Mouse (Mus musculus) left cerebral cortex, postnatal 25 days (tissue): ENCODE measurements around the gene Asprv1. TPM values are rescaled to one million over a fixed set of nuclear protein-coding genes. Genes with fewer than 3 reads are reported as not detected.

Experiments used
- DNase-seq, 2 experiments: peaks; one replicate each; pipeline ENCODE4 v3.0.0; 2022; ENCODE audit warnings: low spot score in 2 of 2, mixed read lengths in 1 of 2
- intact Hi-C: fragments of 180-260 bp; cut with DNase I; formaldehyde crosslinking; loops from one replicate; pipeline ENCODE4 v1.15.1; 2025
- total RNA-seq, 2 experiments: library from RNA; stranded (reverse); gene quantifications; 2 replicates each; pipeline ENCODE4 v1.2.3; 2021

The Asprv1 gene
- total RNA-seq, 2 experiments from 2014 or later, result 1.1 to 2.3 TPM

DNA sequence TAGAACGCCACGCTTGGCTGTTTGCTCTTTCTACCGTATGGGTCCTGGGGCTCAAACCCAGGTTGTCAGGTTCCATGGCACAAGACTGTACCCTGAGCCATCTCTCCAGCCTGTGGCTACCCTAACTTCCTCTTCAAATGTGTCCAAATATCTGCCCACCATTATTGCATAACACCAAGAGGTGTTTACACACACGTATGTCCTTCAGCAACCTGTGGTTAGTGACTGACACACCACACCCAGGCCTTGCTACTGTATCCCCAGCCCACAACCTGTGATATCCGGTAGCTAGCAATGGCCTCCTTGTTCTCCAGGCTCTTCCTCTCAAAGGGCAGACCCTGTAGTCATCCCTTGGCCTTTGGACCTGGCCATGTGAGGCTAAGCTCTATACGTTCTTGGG, 18.7 kb upstream of the Asprv1 start:
- DNase-seq, result no peak
- intact Hi-C loops, result no loop called here

DNA sequence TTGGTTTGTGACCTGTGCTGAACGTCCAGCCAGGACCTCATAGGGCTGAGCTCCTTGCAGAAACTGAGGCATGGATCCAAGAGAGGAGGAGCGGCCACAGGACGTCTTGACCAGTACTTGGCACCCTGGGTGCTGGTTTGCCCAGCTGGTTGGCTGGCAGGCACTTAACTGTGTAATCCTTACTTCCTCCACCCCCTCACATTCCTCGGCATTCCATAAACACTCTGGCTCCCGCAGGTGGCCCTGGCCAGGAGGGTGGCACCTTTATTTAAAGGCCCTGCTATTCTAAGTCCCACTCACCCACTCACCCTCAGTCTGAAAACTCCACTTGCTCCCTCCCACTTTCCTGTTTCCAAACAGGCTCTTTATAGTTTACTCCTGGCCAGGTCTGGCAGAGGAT, 17.2 kb upstream of the Asprv1 start:
- DNase-seq, result peak in 1 of 2 experiments; percentile 45
- intact Hi-C loops, result no loop called here

DNA sequence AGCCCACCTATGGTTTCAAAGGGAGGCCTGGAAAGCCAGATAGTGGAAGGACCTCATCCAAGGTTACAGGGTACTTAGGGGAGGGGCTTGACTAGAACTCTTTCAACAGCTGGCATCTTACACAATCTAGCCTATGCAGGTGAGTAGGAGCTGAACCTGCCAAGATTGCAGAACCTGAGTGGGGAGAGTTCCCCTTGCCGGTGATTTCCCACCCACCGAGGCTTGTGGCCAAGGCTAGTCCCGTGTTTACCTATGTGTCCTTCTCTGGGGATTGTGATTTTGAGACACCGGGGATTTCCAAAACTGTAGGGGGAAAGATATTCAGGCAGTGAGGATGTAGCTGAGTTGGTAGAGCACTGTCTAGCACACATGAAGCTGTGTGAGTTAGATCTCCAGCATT, 12.7 kb upstream of the Asprv1 start:
- intact Hi-C loops, result no loop called here
- no peak for DNase-seq

DNA sequence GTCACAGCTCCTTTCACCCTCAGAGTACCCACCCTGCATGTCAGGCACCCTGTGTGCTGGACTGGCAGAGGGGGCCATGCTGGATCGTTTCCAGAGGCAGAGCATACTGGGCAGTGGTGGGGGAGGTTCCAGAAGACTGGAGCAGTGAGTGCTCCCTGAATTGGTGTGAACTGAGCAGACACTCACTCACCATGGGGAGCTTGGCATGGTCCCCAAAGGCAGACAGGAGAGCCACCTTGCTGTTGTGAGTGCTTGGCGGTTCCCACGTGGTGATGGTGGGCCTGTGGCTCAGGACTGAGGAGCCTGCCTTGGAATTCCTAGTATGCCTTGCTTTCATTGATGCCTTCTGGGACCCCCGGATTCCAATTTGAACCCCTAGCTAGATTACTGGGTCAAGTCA, 4.8 kb upstream of the Asprv1 start:
- DNase-seq, result no peak
- intact Hi-C loops, result no loop called here

DNA sequence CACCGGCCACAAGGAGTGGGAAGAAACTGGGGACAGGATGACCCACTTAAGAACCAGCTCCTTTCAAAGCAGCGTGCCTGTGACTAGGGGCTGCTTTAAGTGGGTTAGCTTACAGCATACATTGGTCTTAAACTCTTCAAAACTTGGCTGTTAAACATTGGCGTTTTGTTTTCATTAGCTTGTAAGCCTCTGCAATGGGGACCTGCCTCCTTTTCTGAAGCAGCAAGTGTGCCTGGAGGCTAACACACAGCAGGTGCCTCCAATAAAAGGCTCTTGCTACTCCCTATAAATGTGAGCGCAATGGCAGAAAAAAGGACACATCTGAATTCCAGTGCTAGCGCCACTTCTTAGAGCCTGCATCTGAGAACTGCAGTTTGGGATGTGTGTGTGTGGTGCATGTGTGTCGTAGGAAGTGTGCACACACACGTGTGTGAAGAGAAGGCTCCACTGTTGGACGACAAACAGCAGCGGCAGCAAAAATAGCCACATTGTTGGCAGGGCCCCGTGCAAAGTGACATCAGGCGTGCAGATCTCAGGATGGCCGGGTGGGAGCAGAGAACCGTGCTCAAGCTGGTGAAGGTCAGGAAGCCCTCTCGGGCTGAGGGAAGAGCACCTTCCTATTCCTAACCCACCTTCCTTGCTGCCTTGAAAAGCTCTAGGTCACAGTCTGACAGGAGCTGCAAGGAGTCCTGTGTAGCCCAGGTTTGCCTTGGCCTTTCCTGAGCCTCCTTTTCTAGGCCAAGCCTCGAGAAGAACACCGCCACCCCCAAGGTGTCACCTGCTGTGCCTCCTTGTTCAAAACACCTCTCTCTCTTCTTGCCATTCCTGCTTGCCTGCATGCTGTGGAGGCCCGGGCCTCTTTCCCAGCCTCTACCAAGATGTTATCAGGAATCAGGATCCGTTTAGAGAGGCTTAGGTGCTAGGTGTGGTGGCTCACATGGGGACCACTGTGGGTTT, 3.6 kb upstream of the Asprv1 start:
- intact Hi-C loops, result loop anchor here (1.0 kb wide), 1 partner anchor 39 kb away; no protein-coding TSS in a partner anchor
- DNase-seq, result peak; percentile 37 to 72

DNA sequence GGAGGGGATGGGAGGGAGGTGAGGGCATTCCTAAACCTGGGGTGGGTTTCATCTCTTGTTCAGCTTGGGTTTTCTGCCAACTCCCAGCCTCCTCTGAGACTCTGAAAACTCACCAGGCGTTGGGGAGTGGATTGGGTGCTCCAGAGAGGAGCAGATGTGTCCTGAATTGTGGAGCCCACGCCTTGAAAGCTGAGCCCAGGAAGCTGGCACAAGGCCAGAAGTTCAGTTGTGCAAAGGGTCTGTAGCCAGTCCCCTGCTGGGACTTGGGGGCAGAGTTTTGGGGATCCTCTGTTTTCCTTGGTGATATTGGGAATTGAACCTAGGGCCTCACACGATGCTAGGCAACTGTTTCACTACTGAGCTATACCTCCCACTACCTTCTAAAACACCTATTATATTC, 2.2 kb downstream of the Asprv1 start:
- peak in 1 of 2 experiments; percentile 29 for DNase-seq
- intact Hi-C loops, result no loop called here

DNA sequence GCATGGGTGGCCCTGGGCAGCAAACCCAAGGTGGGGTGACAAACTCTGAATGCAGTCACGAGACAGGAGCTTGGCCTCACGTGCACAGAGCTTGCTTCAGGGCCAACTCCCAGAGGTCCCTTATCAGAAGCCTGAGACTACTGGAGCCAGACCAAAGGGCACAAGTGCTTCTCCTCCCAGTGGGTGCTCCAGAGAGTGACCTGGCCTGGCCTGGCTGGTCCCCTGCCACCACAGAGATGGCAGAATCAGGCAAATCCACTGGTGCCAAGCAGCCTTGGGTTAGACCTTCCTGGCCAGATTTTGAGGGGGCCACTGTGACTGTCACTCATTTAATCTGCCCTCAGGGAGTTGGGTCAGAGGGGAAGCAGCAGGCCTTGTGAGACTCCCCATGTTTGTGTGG, 8.5 kb downstream of the Asprv1 start:
- intact Hi-C loops, result loop anchor here (5.0 kb wide), 1 partner anchor 39 kb away; no protein-coding TSS in a partner anchor
- no peak for DNase-seq

DNA sequence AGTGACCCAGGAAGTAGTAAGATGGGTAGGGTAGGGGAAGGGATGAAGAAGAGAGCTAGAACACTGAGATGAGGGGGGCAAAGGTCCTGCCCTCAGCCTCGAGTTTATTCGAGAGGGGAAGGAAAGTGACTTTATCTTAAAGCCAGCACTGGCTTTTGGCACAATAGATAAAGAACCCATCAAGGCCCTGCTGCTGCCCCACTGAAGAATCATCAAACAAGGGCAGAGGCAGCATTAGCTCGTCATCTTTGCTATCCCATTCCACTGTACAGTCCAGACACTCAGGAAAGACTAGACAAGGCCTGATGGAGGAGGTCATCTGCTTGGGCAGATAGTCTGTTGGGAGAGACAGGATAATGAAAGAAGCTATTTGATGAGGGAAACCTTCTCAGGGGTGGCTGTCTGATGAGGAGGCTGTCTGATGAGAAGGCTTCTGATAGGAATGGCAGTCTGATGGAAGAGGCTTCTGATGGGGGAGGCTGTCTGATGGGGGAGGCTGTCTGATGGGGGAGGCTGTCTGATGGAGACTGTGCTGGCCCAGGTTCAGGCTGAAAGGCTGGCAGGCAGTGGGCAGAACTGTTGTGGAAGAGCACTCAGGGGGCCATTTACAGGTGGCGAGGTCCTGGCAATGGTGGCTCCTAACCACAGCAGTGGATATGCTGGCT, 9.3 kb downstream of the Asprv1 start:
- no peak for DNase-seq
- intact Hi-C loops, result loop anchor here (5.0 kb wide), 1 partner anchor 40 kb away; no protein-coding TSS in a partner anchor

DNA sequence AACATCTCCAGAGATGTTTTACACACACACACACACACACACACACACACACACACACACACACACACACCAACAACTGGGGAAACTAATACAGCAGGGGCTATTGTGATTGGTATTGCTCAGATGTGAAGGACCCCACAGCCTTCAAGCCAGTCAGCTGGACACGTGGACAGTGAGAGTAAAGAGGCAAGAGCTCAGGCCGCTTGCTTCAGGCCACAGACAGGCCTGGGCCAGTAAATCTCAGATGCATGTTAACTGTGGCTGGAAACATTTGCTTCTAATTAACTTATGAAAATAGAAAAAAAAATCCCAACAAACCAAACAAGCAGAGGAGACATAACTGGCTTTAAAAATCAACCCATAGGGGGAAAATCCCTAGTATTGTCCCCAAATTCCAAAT, 9.9 kb downstream of the Asprv1 start:
- no peak for DNase-seq
- intact Hi-C loops, result loop anchor here (5.0 kb wide), 1 partner anchor 41 kb away; no protein-coding TSS in a partner anchor

DNA sequence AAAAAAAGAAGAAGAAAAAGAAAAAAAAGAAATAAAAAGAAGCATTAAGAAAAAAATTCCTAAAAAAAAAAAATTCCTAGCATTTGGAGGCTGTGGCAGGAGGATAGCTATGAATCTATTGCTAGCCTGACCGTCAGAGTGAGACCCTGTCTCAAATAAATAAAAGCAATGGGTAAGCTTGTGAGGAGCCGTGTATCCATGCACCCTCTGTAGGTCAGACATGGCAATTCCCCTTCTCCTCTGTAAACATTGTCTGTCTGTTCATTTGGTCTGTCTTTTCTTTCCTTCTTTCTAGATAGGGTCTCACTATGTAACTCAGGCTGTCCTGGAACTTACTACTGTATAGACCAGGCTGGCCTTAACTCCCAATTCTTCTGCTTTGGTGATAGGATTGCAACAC, 10.5 kb downstream of the Asprv1 start:
- intact Hi-C loops, result loop anchor here (5.0 kb wide), 1 partner anchor 41 kb away; no protein-coding TSS in a partner anchor
- DNase-seq, result peak in 1 of 2 experiments; percentile 13

DNA sequence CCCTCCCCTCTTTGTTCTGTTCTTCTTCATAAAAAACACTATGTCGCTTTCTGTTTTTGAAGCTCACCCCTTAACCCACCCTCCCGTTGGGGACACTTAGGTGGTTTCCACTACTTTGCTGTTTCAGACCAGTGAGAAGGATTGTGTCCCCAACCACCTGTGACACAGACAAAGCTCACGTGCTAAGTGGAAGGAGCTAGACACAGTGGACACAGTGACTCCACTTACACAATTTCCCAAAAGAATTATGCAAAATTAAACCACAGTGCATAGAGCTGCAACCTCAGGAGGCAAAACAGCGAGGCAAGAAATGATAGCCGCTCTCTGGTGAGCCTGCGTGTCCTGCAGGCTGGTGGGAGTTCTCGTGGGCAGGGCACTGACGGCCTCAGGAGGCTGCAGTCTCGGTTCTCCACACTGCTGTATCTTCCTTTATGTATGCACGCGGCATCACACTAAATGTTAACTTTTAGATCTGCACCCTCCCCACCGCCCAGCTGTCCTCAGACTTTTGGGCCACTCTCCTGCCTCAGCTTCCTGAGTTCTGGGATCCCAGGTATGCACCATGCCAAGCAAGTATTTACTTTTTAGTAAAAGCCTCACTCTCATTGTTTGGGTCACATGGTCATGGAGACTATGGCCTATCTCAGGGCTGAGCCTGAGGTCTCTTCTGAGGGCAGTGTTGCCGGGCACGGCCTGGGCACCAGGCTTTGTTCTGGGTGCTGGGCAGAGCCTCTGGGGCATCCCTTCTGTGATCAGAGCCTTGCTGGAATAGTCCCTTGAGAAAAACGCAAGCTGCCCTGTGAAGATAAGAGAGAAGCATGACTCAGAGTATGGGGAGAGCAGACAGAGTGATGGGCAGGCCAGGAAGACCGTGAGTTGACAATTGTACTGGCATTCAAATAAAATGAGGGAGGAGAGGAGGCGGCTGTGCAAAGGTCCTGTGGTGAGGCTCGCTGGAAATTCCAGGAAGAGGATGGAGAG, 11.5 kb downstream of the Asprv1 start:
- intact Hi-C loops, result loop anchor here (5.0 kb wide), 1 partner anchor 42 kb away; no protein-coding TSS in a partner anchor
- DNase-seq, result no peak

DNA sequence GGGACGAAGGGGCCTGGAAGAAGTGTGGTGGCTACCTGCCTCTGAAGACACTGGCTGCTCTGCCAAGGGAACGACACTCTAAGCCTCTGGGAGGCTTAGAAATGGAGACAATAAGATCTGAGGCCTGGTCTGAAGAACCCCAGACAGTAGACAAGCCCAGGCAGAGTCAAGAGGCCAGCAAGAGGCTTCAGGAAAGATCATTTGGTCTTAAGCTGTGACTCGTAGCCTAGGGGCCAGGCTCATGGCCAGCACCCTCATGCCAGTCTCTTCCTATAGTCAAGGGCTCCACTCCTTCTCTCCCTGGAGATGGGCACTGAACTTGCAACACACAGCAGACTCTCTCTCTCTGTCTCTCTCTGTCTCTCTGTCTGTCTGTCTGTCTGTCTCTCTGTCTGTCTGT, 12.2 kb downstream of the Asprv1 start:
- intact Hi-C loops, result no loop called here
- DNase-seq, result no peak

DNA sequence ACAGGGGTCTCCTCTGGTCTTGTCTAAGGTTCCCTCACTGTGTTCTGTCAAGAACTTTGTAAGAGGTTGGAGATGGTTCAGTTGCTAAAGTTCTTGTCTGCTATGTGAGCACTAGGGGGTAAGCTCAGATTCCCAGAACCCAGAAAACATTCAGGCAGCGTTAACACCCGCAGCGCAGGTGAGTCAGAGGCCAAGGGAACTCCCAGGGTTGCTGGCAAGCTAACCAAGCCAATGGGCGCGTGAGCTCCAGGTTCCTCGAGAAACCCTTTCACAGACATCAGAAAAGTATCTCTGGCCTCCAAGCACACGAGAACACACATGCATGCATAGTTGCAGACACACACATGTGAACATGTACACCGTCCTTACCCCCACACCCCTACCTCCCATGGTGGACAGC, 12.8 kb downstream of the Asprv1 start:
- no peak for DNase-seq
- intact Hi-C loops, result no loop called here

DNA sequence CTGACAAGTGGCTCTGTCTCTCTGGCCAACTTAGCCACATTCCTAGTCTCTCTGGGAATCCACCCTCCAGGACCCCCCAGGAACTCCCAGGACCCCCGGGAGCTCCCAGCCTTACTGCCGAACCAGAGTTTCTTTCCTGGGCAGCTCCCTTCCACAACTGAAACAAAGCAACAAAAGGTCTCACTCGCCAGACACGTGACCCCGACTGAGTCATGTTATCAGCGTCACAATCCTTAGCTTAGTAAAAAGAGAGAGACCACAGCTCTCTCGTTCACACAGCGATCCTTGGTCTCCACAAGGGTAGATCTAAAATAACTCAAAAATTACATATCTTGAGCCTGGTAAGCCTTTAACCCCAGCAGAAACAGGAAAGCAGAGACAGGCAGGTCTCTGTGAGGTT, 13.8 kb downstream of the Asprv1 start:
- intact Hi-C loops, result no loop called here
- DNase-seq, result no peak

DNA sequence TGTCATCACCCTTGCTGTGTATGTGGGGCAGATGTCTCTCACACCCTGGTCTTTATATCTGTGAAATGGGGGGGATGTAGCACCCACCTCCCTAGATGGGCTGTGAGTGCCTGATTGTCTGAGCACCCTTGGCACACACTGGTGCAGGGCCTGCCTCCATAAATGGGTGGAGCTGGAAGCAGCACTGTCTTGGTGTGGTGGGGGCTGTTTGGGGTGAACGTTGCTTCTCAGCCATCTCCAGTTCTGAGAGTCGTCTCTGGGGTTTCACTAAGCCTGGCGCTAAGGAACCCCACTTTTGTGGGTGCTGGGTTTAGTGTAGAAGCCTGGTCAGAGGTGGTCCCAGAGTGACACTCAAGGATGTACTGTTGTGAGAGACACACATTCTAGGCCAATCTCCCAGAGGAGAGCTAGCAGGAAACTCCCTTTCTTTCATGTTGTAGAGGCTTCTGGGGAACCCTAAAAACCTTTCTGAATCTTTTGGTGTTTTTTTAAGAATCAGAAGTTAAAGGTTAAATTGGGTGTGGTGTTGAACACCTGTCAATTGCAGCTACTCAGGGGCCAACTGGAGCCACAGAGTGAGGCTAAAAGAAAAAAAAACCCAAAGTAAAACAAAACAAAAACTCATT, 16.9 kb downstream of the Asprv1 start:
- intact Hi-C loops, result no loop called here
- DNase-seq, result no peak

DNA sequence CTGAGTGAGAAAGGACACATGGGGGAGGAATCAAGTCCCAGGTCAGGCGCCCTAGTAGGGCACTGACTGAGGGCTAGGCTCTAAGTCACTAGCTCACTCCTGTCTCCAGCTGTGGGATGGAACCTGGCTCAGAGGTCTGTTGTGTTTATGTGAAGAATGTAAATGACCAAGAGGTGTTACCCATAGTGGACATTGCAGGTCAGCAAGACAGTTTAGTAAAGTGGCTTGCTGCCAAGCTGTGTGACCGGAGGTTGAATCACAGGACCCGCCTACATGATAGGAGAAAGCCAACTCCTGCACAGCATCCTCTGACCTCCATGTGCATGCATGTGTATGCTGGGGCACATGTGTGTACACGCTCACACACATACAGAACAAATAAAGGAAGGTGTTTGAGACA, 17.6 kb downstream of the Asprv1 start:
- DNase-seq, result no peak
- intact Hi-C loops, result no loop called here

DNA sequence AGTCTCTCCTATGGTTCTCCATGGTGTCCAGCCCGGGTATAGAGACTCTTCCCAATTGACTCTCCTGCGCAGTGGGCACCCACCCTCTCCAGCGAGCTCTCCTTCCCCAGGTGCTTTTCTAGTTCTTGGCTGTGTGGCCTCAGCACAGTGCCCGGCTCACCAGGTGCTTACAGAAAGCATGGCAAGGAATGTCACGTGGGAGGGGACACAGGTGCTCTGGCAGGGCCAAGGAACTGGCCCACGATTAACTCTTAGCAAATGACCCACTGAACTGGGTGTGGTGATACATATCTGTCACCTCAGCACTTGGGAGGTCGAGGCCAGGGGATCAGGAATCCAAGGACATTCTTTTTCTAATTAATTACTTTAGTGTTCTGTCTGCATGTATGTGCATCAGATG, 18.2 kb downstream of the Asprv1 start:
- intact Hi-C loops, result no loop called here
- DNase-seq, result no peak

DNA sequence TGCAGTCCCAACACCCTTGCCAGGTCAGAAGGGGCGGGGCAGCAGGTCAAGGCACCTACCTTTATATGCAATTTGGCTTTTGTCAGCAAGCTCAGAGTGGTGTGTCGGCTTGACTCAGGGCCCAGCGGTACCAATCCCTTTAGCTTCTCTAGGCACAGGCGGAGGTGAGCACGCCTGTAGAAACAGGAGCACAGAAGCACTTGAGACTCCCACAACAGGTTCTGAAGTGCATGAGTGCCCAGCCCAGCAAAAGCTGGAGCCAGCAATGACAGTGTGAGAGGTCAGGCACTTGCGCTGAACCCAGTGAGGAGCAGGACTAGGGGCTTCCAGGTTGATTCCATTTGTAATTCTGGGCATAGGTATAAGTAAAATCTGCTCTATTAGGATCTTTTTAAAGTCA, 25.1 kb downstream of the Asprv1 start:
- no peak for DNase-seq
- intact Hi-C loops, result no loop called here

DNA sequence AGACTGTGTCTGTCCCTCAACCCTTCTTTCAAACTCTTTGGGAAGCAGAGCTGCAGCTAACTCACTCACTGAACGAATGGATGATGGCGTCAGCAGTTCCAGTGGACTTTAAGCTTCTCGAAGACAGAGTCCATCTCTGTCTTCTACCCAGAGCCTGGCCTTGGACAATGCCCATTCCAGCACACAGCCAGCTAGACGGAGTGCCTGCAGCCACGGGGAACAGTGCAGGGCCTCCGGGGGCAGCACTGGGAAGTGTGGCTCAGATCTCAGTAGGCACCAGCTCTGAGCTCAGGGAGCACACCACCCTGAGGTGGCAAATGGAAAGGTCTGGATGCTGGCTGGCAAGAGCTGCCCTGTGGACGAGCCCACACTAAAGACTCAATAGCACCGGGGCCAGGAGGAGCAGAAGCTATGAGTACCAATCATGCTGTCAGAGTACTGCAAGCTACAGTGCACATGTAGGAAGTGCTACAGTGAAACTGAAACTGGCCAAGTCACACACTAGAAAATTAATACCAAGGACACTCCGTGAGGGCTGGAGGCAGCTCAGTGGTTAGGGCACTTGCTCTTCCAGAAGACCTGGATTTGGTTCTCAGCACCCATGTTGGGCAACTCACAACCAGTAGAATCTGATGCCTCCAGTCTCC, 26.4 kb downstream of the Asprv1 start:
- intact Hi-C loops, result no loop called here
- no peak for DNase-seq
